Mouse (Mus musculus) myocyte (in vitro differentiated cells): ENCODE data around the gene Flcn.

ENCODE experiments used
- E2F4 ChIP-seq: IDR thresholded peaks from one replicate; pipeline ENCODE4 v1.6.1; 2011; ENCODE audit warnings: mild to moderate bottlenecking, control low read depth, moderate library complexity; ENCODE audit not compliant: insufficient read depth
- SRF ChIP-seq: IDR thresholded peaks from one replicate; pipeline ENCODE4 v1.6.1; 2011; ENCODE audit warnings: low read depth; ENCODE audit not compliant: control insufficient read depth, insufficient read length
- USF1 ChIP-seq: IDR thresholded peaks from one replicate; pipeline ENCODE4 v1.6.1; 2011; ENCODE audit warnings: low read depth, mild to moderate bottlenecking, control low read depth, moderate library complexity

DNA sequence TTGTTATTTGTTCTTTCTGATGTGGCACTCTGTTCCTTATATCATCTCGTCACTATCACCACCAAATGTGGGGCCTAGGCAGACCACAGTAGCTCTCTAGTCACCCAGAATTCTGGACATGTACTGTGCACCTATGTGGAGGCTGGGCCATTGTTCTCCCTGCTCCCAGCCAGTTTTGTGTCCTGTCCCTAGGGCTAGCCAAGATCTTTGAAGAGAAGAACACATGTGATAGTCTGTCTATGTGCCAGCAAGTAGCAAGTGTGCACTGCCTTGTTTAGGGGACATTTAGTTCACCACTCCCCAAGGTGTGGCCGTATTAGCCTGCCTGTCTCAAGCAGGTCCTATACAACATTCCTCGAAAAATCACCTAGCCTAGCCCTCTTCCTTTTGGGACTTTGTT lies 60.8 kb downstream of the Flcn start:
- TF ChIP-seq USF1 (no peak), E2F4 (no peak), SRF (no peak)
